Mouse (Mus musculus) G1E (cell line): Measurements from ENCODE around the gene Vps37d. TPM values are rescaled to one million over a fixed set of nuclear protein-coding genes. Genes with fewer than 3 reads are reported as not detected.

Source experiments
- ATAC-seq: 2 replicates; pipeline ENCODE4 v1.8.0; 2016; ENCODE audit warnings: mild to moderate bottlenecking; ENCODE audit not compliant: insufficient number of reproducible peaks, poor library complexity, low FRiP score, severe bottlenecking; ENCODE audit errors: extremely low read depth
- DNase-seq: peaks from one replicate; pipeline ENCODE4 v3.0.0; 2012; ENCODE audit warnings: low spot score
- H3K27me3 ChIP-seq: 2 replicates; pipeline ENCODE4 v1.6.1; 2012; ENCODE audit warnings: mild to moderate bottlenecking, low read length, inconsistent platforms; ENCODE audit not compliant: insufficient read depth
- H3K36me3 ChIP-seq: replicated peaks from 2 replicates; pipeline ENCODE3; 2012; ENCODE audit warnings: mild to moderate bottlenecking, inconsistent platforms
- H3K4me1 ChIP-seq: 2 replicates; pipeline ENCODE4 v1.6.1; 2012; ENCODE audit warnings: low read depth, low read length, inconsistent platforms, mixed read lengths; ENCODE audit not compliant: insufficient read depth
- H3K4me3 ChIP-seq: 2 replicates; pipeline ENCODE4 v1.5.1; 2012; ENCODE audit warnings: low read depth, mild to moderate bottlenecking, inconsistent platforms, low read length, moderate library complexity, mixed read lengths
- H3K9me3 ChIP-seq: replicated peaks from 2 replicates; pipeline ENCODE4 v1.6.1; 2012; ENCODE audit warnings: inconsistent platforms
- CTCF ChIP-seq: IDR thresholded peaks from 2 replicates; pipeline ENCODE4 v1.5.1; 2012; ENCODE audit warnings: low read depth, low read length, inconsistent platforms, mixed read lengths
- GATA1 ChIP-seq: IDR thresholded peaks from 2 replicates; pipeline ENCODE4 v1.6.1; 2012; ENCODE audit warnings: borderline replicate concordance, low read length, inconsistent platforms, mixed read lengths
- GATA2 ChIP-seq: IDR thresholded peaks from 2 replicates; pipeline ENCODE4 v1.6.1; 2012; ENCODE audit warnings: low read depth, low read length, inconsistent platforms, borderline replicate concordance
- POLR2AphosphoS5 ChIP-seq: IDR thresholded peaks from 2 replicates; pipeline ENCODE4 v1.6.1; 2012; ENCODE audit warnings: low read depth, low read length, inconsistent platforms; ENCODE audit not compliant: insufficient replicate concordance
- TAL1 ChIP-seq: conservative IDR thresholded peaks from 2 replicates; pipeline ENCODE4 v1.6.1; 2012; ENCODE audit warnings: low read depth, low read length, inconsistent platforms, mixed read lengths
- polyA plus RNA-seq: library from polyadenylated mRNA; stranded (reverse); fragments of >175 nt; gene quantifications from 2 replicates; pipeline ENCODE4 v1.2.3, GENCODE M21; 2012
- total RNA-seq, 2 experiments: library from RNA; stranded (forward) in 1 of 2; stranded (reverse) in 1 of 2; fragments of 200-1000 nt in 1 of 2; fragments of >200 nt in 1 of 2; fragmentation: Nextera tagmentation in 1 of 2; gene quantifications; 2 replicates each; pipeline ENCODE4 v1.2.3; 2014 to 2017

The Vps37d gene
- total and polyA plus RNA-seq, 3 experiments = 0.41 TPM; not detected in 2

DNA sequence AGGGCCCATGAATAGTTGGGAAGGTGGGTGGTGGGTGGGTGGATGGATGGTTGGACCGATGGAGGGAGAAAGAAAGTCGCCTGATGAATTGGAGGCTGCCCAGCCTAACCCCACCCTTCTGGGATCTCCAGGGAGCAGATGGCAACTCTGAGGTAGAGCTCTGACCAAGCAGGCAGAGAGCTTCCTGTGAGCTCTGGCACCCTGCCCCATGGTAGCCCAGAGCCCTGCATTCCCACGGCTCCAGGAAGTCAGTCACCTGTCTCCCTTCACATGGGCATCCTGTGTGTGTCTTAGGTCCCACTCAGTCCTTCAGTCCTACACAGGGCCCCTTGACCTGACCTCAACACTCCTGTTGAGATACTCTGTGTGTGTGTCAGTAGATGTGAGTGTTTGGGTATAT, 40.1 kb downstream of the Vps37d start:
- peaks cover 6% of the 10 kb centered on the region for H3K9me3 ChIP-seq
- H3K4me3 ChIP-seq = no peak overlapping the region
- peaks cover 33% of the 10 kb centered on the region for H3K4me1 ChIP-seq
- ATAC-seq = no peak
- no peak for DNase-seq
- peaks cover 69% of the 10 kb centered on the region for H3K36me3 ChIP-seq
- no peaks in the 10 kb centered on the region for H3K27me3 ChIP-seq
- TF ChIP-seq POLR2AphosphoS5 (no peak), GATA1 (no peak), GATA2 (no peak), TAL1 (no peak), CTCF (no peak)

- DNase-seq = no peak
- H3K4me3 ChIP-seq = no peak overlapping the region
- ATAC-seq = no peak
- H3K36me3 ChIP-seq = peaks cover 56% of the 10 kb centered on the region
- no peaks in the 10 kb centered on the region for H3K27me3 ChIP-seq
- TF ChIP-seq POLR2AphosphoS5 (no peak), TAL1 (no peak), GATA2 (no peak), CTCF (no peak), GATA1 (no peak)
- H3K9me3 ChIP-seq = peaks cover 6% of the 10 kb centered on the region
- H3K4me1 ChIP-seq = peaks cover 22% of the 10 kb centered on the region
Observed at GRCm38 (mm10) chr5:135035608-135036359, 42.3 kb downstream of the Vps37d start.

- no peak for ATAC-seq
- H3K9me3 ChIP-seq = peaks cover 6% of the 10 kb centered on the region
- TF ChIP-seq TAL1 (no peak), CTCF (0 out of 2 replicates have a peak, but pooled peaks have one; percentile 9)
- H3K27me3 ChIP-seq = no peaks in the 10 kb centered on the region
- peaks cover 44% of the 10 kb centered on the region for H3K36me3 ChIP-seq
- DNase-seq = no peak
- H3K4me1 ChIP-seq = peaks cover 12% of the 10 kb centered on the region
- no peak overlapping the region for H3K4me3 ChIP-seq
Observed at GRCm38 (mm10) chr5:135034593-135034992, 43.5 kb downstream of the Vps37d start.

- H3K4me3 ChIP-seq = no peak overlapping the region
- H3K9me3 ChIP-seq = peaks cover 6% of the 10 kb centered on the region
- ATAC-seq (no peak), DNase-seq (no peak)
- H3K36me3 ChIP-seq = peaks cover 25% of the 10 kb centered on the region
- no peaks in the 10 kb centered on the region for H3K27me3 ChIP-seq
- peaks cover 20% of the 10 kb centered on the region for H3K4me1 ChIP-seq
- TF ChIP-seq CTCF = no peak
Observed at GRCm38 (mm10) chr5:135032581-135032980, 45.5 kb downstream of the Vps37d start.

DNA sequence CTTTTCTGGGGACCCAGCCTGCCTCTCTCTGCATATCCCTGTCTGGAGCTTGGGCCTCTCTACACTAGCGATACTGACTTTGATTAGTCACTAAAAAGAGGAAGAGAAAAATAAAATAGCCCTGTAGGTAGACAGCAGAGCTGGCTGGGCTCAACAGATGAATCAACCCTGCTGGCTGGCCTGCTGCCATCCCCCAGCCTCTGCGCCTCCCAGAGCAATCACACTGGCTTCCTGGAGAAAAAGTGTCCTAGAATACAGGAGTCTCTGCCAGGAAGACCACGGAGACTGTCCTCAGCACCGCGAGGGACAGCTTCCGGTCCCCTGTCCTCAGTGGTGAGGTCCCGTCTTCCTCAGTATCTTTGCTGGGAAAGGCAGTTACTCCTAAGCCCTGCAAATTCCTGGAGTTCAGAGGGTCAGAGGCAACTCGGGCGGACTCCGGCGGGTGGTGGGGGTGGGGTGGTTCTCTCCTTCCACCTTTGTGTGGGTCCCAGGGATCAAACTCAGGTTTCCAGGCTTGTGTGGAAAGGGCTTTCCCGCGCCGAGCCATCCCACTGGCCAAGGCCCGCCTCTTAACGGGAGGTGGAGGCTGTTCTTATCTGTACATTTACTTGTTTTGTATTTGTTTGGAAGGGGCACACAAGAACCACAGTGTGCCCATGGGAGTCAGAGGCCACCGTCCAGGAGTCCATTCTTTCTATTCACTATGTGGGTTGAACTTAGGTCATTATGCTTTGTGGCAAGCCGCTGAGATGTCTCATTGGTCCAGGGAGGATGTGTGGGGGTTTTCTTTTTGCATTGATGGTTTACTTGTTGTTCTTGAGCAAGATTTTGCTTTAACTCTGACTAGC, 48.8 kb downstream of the Vps37d start:
- H3K4me3 ChIP-seq = no peak overlapping the region

GRCm38 (mm10) chr5:135025899-135026298, 52.2 kb downstream of the Vps37d start:
- Histone ChIP-seq H3K27me3 (peaks cover 7% of the 10 kb centered on the region; the same call in 1 of the 2 replicates), H3K36me3 (peaks cover 8% of the 10 kb centered on the region), H3K9me3 (no peaks in the 10 kb centered on the region), H3K4me1 (peaks cover 59% of the 10 kb centered on the region), H3K4me3 (no peak overlapping the region; the same call in 1 of the 2 replicates)
- ATAC-seq = no peak
- no peak for DNase-seq
- no peak for TF ChIP-seq TAL1
- TF ChIP-seq POLR2AphosphoS5 = no peak
- no peak for TF ChIP-seq GATA1
- no peak for TF ChIP-seq CTCF
- TF ChIP-seq GATA2 = no peak

More for the DNA sequence above, 48.8 kb downstream of the Vps37d start:
- ATAC-seq (peak; percentile 28; the same call in 1 of the 2 replicates), DNase-seq (peak; percentile 61)
- H3K9me3 ChIP-seq = 0 out of 2 replicates have a peak, but pooled peaks cover under 1% of the 10 kb centered on the region
- peaks cover 2% of the 10 kb centered on the region; the same call in 1 of the 2 replicates for H3K27me3 ChIP-seq
- TF ChIP-seq GATA2 (no peak), GATA1 (no peak), TAL1 (no peak), POLR2AphosphoS5 (no peak)
- H3K36me3 ChIP-seq = peaks cover 15% of the 10 kb centered on the region
- H3K4me1 ChIP-seq = peaks cover 40% of the 10 kb centered on the region
